Mouse (Mus musculus) cortical plate, adult 2 months (tissue): ENCODE measurements around the gene Ldhd.

Experiments used
- CTCF ChIP-seq: fragments of 200-500 bp; IDR thresholded peaks from 2 replicates; pipeline ENCODE4 v1.5.1; 2011; ENCODE audit warnings: mild to moderate bottlenecking, control low read depth, low read length; ENCODE audit not compliant: insufficient read depth; ENCODE audit errors: extremely low read depth
- POLR2A ChIP-seq: fragments of 200-500 bp; IDR thresholded peaks from 2 replicates; pipeline ENCODE4 v1.6.1; 2011; ENCODE audit warnings: mild to moderate bottlenecking, low read length, control low read depth; ENCODE audit not compliant: insufficient read depth; ENCODE audit errors: extremely low read depth

GRCm38 (mm10) chr8:111590214-111590613, 40.0 kb downstream of the Ldhd start:
- no peak for TF ChIP-seq CTCF
- no peak for TF ChIP-seq POLR2A
